ENCODE assay signal across 22 mouse cellular contexts in genomic region chr2:162927918-162928585, GRCm38 (mm10). TPM values are rescaled to one million over a fixed set of nuclear protein-coding genes. Genes with fewer than 3 reads are reported as not detected.
"Had no signal": no experiment of that assay in that cellular context is flagged by ENCODE, and none has a peak within 500 bp of the region (broad histone marks: within the 10 kb centered on the region; RNA-seq: fewer than 3 reads in every experiment).

No protein-coding gene starts in this region.

- H3K4me2 ChIP-seq: limb, embryonic 13.5 days; lung, embryonic 14.5 days; midbrain, embryonic 11.5 days; stomach, embryonic 15.5 days had no signal

- H3K36me3 ChIP-seq: stomach, embryonic 15.5 days had no signal

- H3K9ac ChIP-seq: limb, embryonic 13.5 days; lung, embryonic 14.5 days; stomach, embryonic 15.5 days had no signal

- ATAC-seq: lung, postnatal 0 days had no signal

- DNase-seq: kidney, adult 2 months; kidney, postnatal 25 days; layer of hippocampus, adult 9-11 months; lung, embryonic 14.5 days; midbrain, embryonic 14.5 days; right cerebral cortex, adult 18-20 months; right cerebral cortex, postnatal 14 days; spleen, adult 18-20 months; thymus, postnatal 25 days had no signal

- H3K27me3 ChIP-seq: stomach, embryonic 15.5 days had no signal

- H3K27ac ChIP-seq: kidney, postnatal 0 days; layer of hippocampus, adult 2 months; limb, embryonic 10.5 days; limb, embryonic 13.5 days; macrophage; stomach, embryonic 15.5 days had no signal

- H3K4me3 ChIP-seq: layer of hippocampus, adult 2 months; limb, embryonic 10.5 days; limb, embryonic 13.5 days; megakaryocyte, embryonic 14.5 days; stomach, embryonic 15.5 days had no signal

- H3K9me3 ChIP-seq: limb, embryonic 10.5 days; limb, embryonic 13.5 days; stomach, embryonic 15.5 days had no signal

RNA-seq across cellular contexts. Expression of gene L3mbtl1, which starts 15.2 kb away (rescaled TPM):
- polyA plus RNA-seq: kidney, embryonic 14.5 days; liver, embryonic 16.5 days; lung, postnatal 0 days; macrophage; midbrain, embryonic 11.5 days had no signal

RNA-seq across cellular contexts. Expression of gene Sgk2, which starts 59.1 kb away (rescaled TPM):
- total RNA-seq: midbrain, postnatal 0 days had no signal
- polyA plus RNA-seq: limb, embryonic 10.5 days; lung, embryonic 14.5 days; macrophage; midbrain, embryonic 11.5 days; midbrain, postnatal 0 days; neural tube, embryonic 11.5 days had no signal
